Mouse (Mus musculus): ENCODE measurements around the gene Cdh4.

Gene Cdh4

GRCm38 (mm10) chr2:179792426-179793133 is 350.3 kb downstream of the Cdh4 start:
- DNase-seq (ENCODE audit: low read depth) = no peak

GRCm38 (mm10) chr2:179794354-179794753 is 352.1 kb downstream of the Cdh4 start:
- no peak for DNase-seq (ENCODE audit: low read depth)

- no peak for DNase-seq (ENCODE audit: low read depth)
Measured at GRCm38 (mm10) chr2:179795452-179795851, 353.2 kb downstream of the Cdh4 start.

GRCm38 (mm10) chr2:179799906-179800532 is 357.8 kb downstream of the Cdh4 start:
- DNase-seq (ENCODE audit: low read depth) = no peak

GRCm38 (mm10) chr2:179801042-179801441 is 358.8 kb downstream of the Cdh4 start:
- DNase-seq (ENCODE audit: low read depth) = no peak

GRCm38 (mm10) chr2:179802411-179802810 is 360.2 kb downstream of the Cdh4 start:
- no peak for DNase-seq (ENCODE audit: low read depth)

GRCm38 (mm10) chr2:179811086-179811485 is 368.9 kb downstream of the Cdh4 start:
- DNase-seq (ENCODE audit: low read depth) = no peak

GRCm38 (mm10) chr2:179813035-179813827 is 371.0 kb downstream of the Cdh4 start:
- DNase-seq (ENCODE audit: low read depth) = no peak

GRCm38 (mm10) chr2:179824776-179825326 is 382.6 kb downstream of the Cdh4 start:
- no peak for DNase-seq (ENCODE audit: low read depth)

GRCm38 (mm10) chr2:179828968-179829367 is 386.7 kb downstream of the Cdh4 start:
- no peak for DNase-seq (ENCODE audit: low read depth)

- peak; percentile 13 for DNase-seq (ENCODE audit: low read depth)
Measured at GRCm38 (mm10) chr2:179829972-179830371, 387.7 kb downstream of the Cdh4 start.

- no peak for DNase-seq (ENCODE audit: low read depth)
Measured at GRCm38 (mm10) chr2:179834892-179835291, 392.7 kb downstream of the Cdh4 start.

- no peak for DNase-seq (ENCODE audit: low read depth)
Measured at GRCm38 (mm10) chr2:179835570-179835969, 393.3 kb downstream of the Cdh4 start.

GRCm38 (mm10) chr2:179837186-179837585 is 395.0 kb downstream of the Cdh4 start:
- DNase-seq (ENCODE audit: low read depth) = no peak

- no peak for DNase-seq (ENCODE audit: low read depth)
Measured at GRCm38 (mm10) chr2:179838036-179838435, 395.8 kb downstream of the Cdh4 start.

GRCm38 (mm10) chr2:179842610-179843389 is 400.6 kb downstream of the Cdh4 start:
- no peak for DNase-seq (ENCODE audit: low read depth)

- DNase-seq (ENCODE audit: low read depth) = no peak
Measured at GRCm38 (mm10) chr2:179849732-179850131, 407.5 kb downstream of the Cdh4 start.

GRCm38 (mm10) chr2:179852169-179852568 is 409.9 kb downstream of the Cdh4 start:
- DNase-seq (ENCODE audit: low read depth) = no peak

- DNase-seq (ENCODE audit: low read depth) = no peak
Measured at GRCm38 (mm10) chr2:179852862-179853261, 410.6 kb downstream of the Cdh4 start.

GRCm38 (mm10) chr2:179853892-179854291 is 411.7 kb downstream of the Cdh4 start:
- no peak for DNase-seq (ENCODE audit: low read depth)

GRCm38 (mm10) chr2:179857086-179857485 is 414.9 kb downstream of the Cdh4 start:
- no peak for DNase-seq (ENCODE audit: low read depth)

- DNase-seq (ENCODE audit: low read depth) = no peak
Measured at GRCm38 (mm10) chr2:179862676-179863075, 420.4 kb downstream of the Cdh4 start.

Measured in c-Kit-positive CD71-negative TER-119-negative erythroid progenitor cells, embryonic 14.5 days (primary cell).